Mouse (Mus musculus): Measurements from ENCODE around the gene Dnhd1. TPM values are rescaled to one million over a fixed set of nuclear protein-coding genes. Genes with fewer than 3 reads are reported as not detected.
"Not testable (repeated sequence)": the region's sequence is repeated elsewhere in the genome, so short reads cannot be mapped to it uniquely, and the experiment has no call there.

Dnhd1 gene
- polyA plus RNA-seq, 1 experiment from 2014 or later = 0.41 TPM

GRCm38 (mm10) chr7:105735464-105735863 is 84.8 kb downstream of the Dnhd1 start:
- peak overlapping the region; percentile 91 for H3K4me3 ChIP-seq
- 66% methylated on average over 4 of the region's 4 CpGs for WGBS
- H3K4me1 ChIP-seq = peaks cover 40% of the 10 kb centered on the region
- not testable (repeated sequence) for DNase-seq (ENCODE audit: low spot score); H3K27me3 ChIP-seq (ENCODE audit: low read depth, poor library complexity, severe bottlenecking); H3K9me3 ChIP-seq (replicated peaks)
- H3K36me3 ChIP-seq = peaks cover 52% of the 10 kb centered on the region
- peak overlapping the region; percentile 92; the same call in 1 of the 2 replicates for H3K27ac ChIP-seq (replicated peaks)

- H3K9me3 ChIP-seq (replicated peaks) = no peaks in the 10 kb centered on the region
- under 1% methylated on average over 59 of the region's 62 CpGs for WGBS
- DNase-seq (ENCODE audit: low spot score) = peak; percentile 89
- peaks cover 40% of the 10 kb centered on the region for H3K4me1 ChIP-seq
- peak within 1 kb of the TSS; percentile 92 for H3K27ac ChIP-seq (replicated peaks)
- no peaks in the 10 kb centered on the region for H3K27me3 ChIP-seq (ENCODE audit: low read depth, poor library complexity, severe bottlenecking)
- H3K36me3 ChIP-seq = peaks cover 52% of the 10 kb centered on the region
- peak within 1 kb of the TSS; percentile 91 for H3K4me3 ChIP-seq
These were observed 85.8 kb downstream of the Dnhd1 start, which contains the start of gene Ilk for GRCm38 (mm10) chr7:105736264-105736901. TSS of gene Ilk (plus strand) at chr7:105736592.

- peak within 1 kb of the TSS; percentile 91 for H3K4me3 ChIP-seq
- DNase-seq (ENCODE audit: low spot score) = no peak
- 2% methylated on average over 30 of the region's 30 CpGs for WGBS
These were observed 86.4 kb downstream of the Dnhd1 start, which contains the start of gene Rrp8 for GRCm38 (mm10) chr7:105736911-105737521. TSS of gene Rrp8 (minus strand) at chr7:105737385.

GRCm38 (mm10) chr7:105737648-105738047 is 87.0 kb downstream of the Dnhd1 start:
- 38% methylated on average over 3 of the region's 3 CpGs for WGBS
- H3K36me3 ChIP-seq = peaks cover 52% of the 10 kb centered on the region
- DNase-seq (ENCODE audit: low spot score) = no peak
- H3K27me3 ChIP-seq (ENCODE audit: low read depth, poor library complexity, severe bottlenecking) = no peaks in the 10 kb centered on the region
- peak overlapping the region; percentile 92; the same call in 1 of the 2 replicates for H3K27ac ChIP-seq (replicated peaks)
- H3K4me3 ChIP-seq = peak overlapping the region; percentile 91
- no peaks in the 10 kb centered on the region for H3K9me3 ChIP-seq (replicated peaks)
- peaks cover 40% of the 10 kb centered on the region for H3K4me1 ChIP-seq

More at GRCm38 (mm10) chr7:105736911-105737521, 86.4 kb downstream of the Dnhd1 start, which contains the start of gene Rrp8:
- H3K27ac ChIP-seq (replicated peaks) = peak within 1 kb of the TSS; percentile 92
- no peaks in the 10 kb centered on the region for H3K9me3 ChIP-seq (replicated peaks)
- peaks cover 52% of the 10 kb centered on the region for H3K36me3 ChIP-seq
- no peaks in the 10 kb centered on the region for H3K27me3 ChIP-seq (ENCODE audit: low read depth, poor library complexity, severe bottlenecking)
- H3K4me1 ChIP-seq = peaks cover 40% of the 10 kb centered on the region

- H3K27ac ChIP-seq (replicated peaks) = no peak overlapping the region
- DNase-seq (ENCODE audit: low spot score) = no peak
- peak overlapping the region; percentile 91 for H3K4me3 ChIP-seq
- peaks cover 51% of the 10 kb centered on the region for H3K36me3 ChIP-seq
- H3K27me3 ChIP-seq (ENCODE audit: low read depth, poor library complexity, severe bottlenecking) = no peaks in the 10 kb centered on the region
- no peaks in the 10 kb centered on the region for H3K9me3 ChIP-seq (replicated peaks)
- peaks cover 46% of the 10 kb centered on the region for H3K4me1 ChIP-seq
- WGBS = 80% methylated on average over 2 of the region's 2 CpGs
These were observed 87.7 kb downstream of the Dnhd1 start for GRCm38 (mm10) chr7:105738286-105738685.

- WGBS = 29% methylated on average over 3 of the region's 3 CpGs
- Histone ChIP-seq H3K27ac (replicated peaks) (peak overlapping the region; percentile 64; the same call in 1 of the 2 replicates), H3K9me3 (replicated peaks) (no peaks in the 10 kb centered on the region), H3K4me3 (peak overlapping the region; percentile 24; the same call in 1 of the 2 replicates), H3K36me3 (peaks cover 44% of the 10 kb centered on the region), H3K4me1 (peaks cover 52% of the 10 kb centered on the region), H3K27me3 (ENCODE audit: low read depth, poor library complexity, severe bottlenecking) (no peaks in the 10 kb centered on the region)
- peak; percentile 58 for DNase-seq (ENCODE audit: low spot score)
These were observed 88.3 kb downstream of the Dnhd1 start for GRCm38 (mm10) chr7:105738948-105739347.

- no peak for DNase-seq (ENCODE audit: low spot score)
- 93% methylated on average over 13 of the region's 13 CpGs for WGBS
- H3K36me3 ChIP-seq = peaks cover 33% of the 10 kb centered on the region
- peaks cover 55% of the 10 kb centered on the region for H3K4me1 ChIP-seq
- H3K9me3 ChIP-seq (replicated peaks) = no peaks in the 10 kb centered on the region
- no peak overlapping the region for H3K4me3 ChIP-seq
- H3K27ac ChIP-seq (replicated peaks) = no peak overlapping the region
- H3K27me3 ChIP-seq (ENCODE audit: low read depth, poor library complexity, severe bottlenecking) = no peaks in the 10 kb centered on the region
These were observed 89.6 kb downstream of the Dnhd1 start for GRCm38 (mm10) chr7:105740089-105740795.

GRCm38 (mm10) chr7:105740851-105741250 is 90.2 kb downstream of the Dnhd1 start:
- no peak for DNase-seq (ENCODE audit: low spot score)
- no peaks in the 10 kb centered on the region for H3K9me3 ChIP-seq (replicated peaks)
- H3K36me3 ChIP-seq = peaks cover 33% of the 10 kb centered on the region
- 94% methylated on average over 6 of the region's 6 CpGs for WGBS
- no peak overlapping the region for H3K4me3 ChIP-seq
- H3K27ac ChIP-seq (replicated peaks) = no peak overlapping the region
- H3K27me3 ChIP-seq (ENCODE audit: low read depth, poor library complexity, severe bottlenecking) = no peaks in the 10 kb centered on the region
- peaks cover 49% of the 10 kb centered on the region for H3K4me1 ChIP-seq

- Histone ChIP-seq H3K9me3 (replicated peaks) (no peaks in the 10 kb centered on the region), H3K27me3 (ENCODE audit: low read depth, poor library complexity, severe bottlenecking) (no peaks in the 10 kb centered on the region), H3K27ac (replicated peaks) (no peak overlapping the region), H3K4me3 (no peak overlapping the region), H3K4me1 (peaks cover 47% of the 10 kb centered on the region), H3K36me3 (peaks cover 43% of the 10 kb centered on the region)
- WGBS = 92% methylated on average over 9 of the region's 9 CpGs
- DNase-seq (ENCODE audit: low spot score) = no peak
These were observed 91.4 kb downstream of the Dnhd1 start for GRCm38 (mm10) chr7:105741978-105742377.

GRCm38 (mm10) chr7:105742539-105743215 is 92.0 kb downstream of the Dnhd1 start:
- 94% methylated on average over 7 of the region's 7 CpGs for WGBS
- not testable (repeated sequence) for H3K27ac ChIP-seq (replicated peaks); H3K9me3 ChIP-seq (replicated peaks); H3K27me3 ChIP-seq (ENCODE audit: low read depth, poor library complexity, severe bottlenecking); DNase-seq (ENCODE audit: low spot score)
- peak overlapping the region; percentile 97 for H3K4me3 ChIP-seq
- peaks cover 40% of the 10 kb centered on the region for H3K4me1 ChIP-seq
- peaks cover 50% of the 10 kb centered on the region for H3K36me3 ChIP-seq

GRCm38 (mm10) chr7:105743246-105743925 is 92.8 kb downstream of the Dnhd1 start:
- H3K4me3 ChIP-seq = peak overlapping the region; percentile 97
- peak overlapping the region; percentile 94 for H3K27ac ChIP-seq (replicated peaks)
- not testable (repeated sequence) for DNase-seq (ENCODE audit: low spot score); H3K27me3 ChIP-seq (ENCODE audit: low read depth, poor library complexity, severe bottlenecking); H3K9me3 ChIP-seq (replicated peaks)
- 34% methylated on average over 20 of the region's 20 CpGs for WGBS
- H3K4me1 ChIP-seq = peaks cover 33% of the 10 kb centered on the region
- peaks cover 55% of the 10 kb centered on the region for H3K36me3 ChIP-seq

Measured in midbrain, embryonic 10.5 days (tissue).